Mouse (Mus musculus) forebrain, embryonic 13.5 days (tissue): ENCODE measurements around the gene Fgfbp3. TPM values are rescaled to one million over a fixed set of nuclear protein-coding genes. Genes with fewer than 3 reads are reported as not detected.

Experiments
- ATAC-seq: fragments of 200-750 bp; cut with Nextera tagmentation; 2 replicates; pipeline ENCODE4 v1.8.0; 2017
- H3K27ac ChIP-seq: fragments of 300-500 bp; sonication (generic); 2 replicates; pipeline ENCODE4 v1.5.1; 2015; ENCODE audit warnings: inconsistent platforms, mild to moderate bottlenecking, moderate library complexity
- H3K27me3 ChIP-seq: fragments of 300-500 bp; sonication (generic); 2 replicates; pipeline ENCODE4 v1.6.1; 2015; ENCODE audit warnings: mild to moderate bottlenecking, inconsistent platforms
- H3K36me3 ChIP-seq: fragments of 300-500 bp; sonication (generic); 2 replicates; pipeline ENCODE4 v1.6.1; 2015; ENCODE audit warnings: mild to moderate bottlenecking, inconsistent platforms; ENCODE audit not compliant: poor library complexity, severe bottlenecking
- H3K4me1 ChIP-seq: fragments of 300-500 bp; sonication (generic); 2 replicates; pipeline ENCODE4 v1.6.1; 2015; ENCODE audit warnings: inconsistent platforms
- H3K4me2 ChIP-seq: fragments of 300-500 bp; sonication (generic); 2 replicates; pipeline ENCODE4 v1.6.1; 2015; ENCODE audit warnings: inconsistent platforms, mild to moderate bottlenecking, moderate library complexity
- H3K4me3 ChIP-seq: fragments of 300-500 bp; sonication (generic); 2 replicates; pipeline ENCODE4 v1.5.1; 2015; ENCODE audit warnings: mild to moderate bottlenecking, inconsistent platforms
- H3K9ac ChIP-seq: fragments of 300-500 bp; sonication (generic); 2 replicates; pipeline ENCODE4 v1.6.1; 2015; ENCODE audit warnings: mild to moderate bottlenecking, inconsistent platforms
- H3K9me3 ChIP-seq: fragments of 300-500 bp; sonication (generic); replicated peaks from 2 replicates; pipeline ENCODE4 v1.6.1; 2016; ENCODE audit warnings: inconsistent platforms
- WGBS: fragments of 180-500 bp; shearing (Covaris S2); methylation state at CpG from one replicate; pipeline ENCODE4 v1.1.7; 2015; 5-methylcytosine and 5-hydroxymethylcytosine counted together
- polyA plus RNA-seq: library from polyadenylated mRNA; unstranded; fragments of >200 nt; fragmentation: Nextera tagmentation; extraction: Ambion mirVana; gene quantifications from 2 replicates; pipeline ENCODE4 v1.2.1, GENCODE M21; 2015

Fgfbp3 gene
- polyA plus RNA-seq, 1 experiment from 2014 or later = 26.2 TPM

DNA sequence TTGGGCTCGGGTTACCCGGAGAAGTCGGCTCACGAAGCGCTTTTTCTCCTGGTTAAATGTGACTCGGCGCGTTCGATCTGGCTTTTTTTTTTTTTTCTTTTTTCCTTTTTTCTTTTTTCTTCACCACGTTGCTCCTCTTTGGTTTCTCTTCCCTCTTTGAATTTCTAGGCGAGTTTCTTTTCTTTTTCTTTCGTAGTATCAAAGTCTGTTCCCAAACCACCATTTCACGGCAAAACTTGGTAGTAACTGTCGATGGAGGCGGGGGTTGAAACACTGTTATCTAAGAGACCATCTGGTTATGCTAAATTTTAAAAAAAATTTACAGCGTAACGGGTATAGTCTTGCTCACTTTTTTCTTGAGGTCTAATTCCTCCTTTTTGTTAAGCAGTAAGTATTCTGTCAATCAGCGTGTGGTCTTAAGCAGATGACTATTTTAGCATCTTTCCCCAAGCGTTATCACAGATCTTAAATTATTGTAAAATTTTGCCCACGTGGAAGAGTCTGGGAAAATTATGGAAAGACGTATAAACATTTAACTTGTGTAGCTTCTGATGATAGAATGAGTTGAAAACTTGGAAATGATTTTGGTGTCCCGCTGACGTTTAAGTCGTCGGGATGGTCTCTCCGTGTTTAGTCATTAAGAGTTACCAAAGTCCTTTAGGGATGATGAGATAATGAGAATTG, 7.3 kb upstream of the Fgfbp3 start:
- peaks cover 26% of the 10 kb centered on the region for H3K4me1 ChIP-seq
- H3K36me3 ChIP-seq = no peaks in the 10 kb centered on the region
- H3K4me3 ChIP-seq = peak overlapping the region; percentile 95
- under 1% methylated on average over 26 of the region's 26 CpGs for WGBS
- H3K27ac ChIP-seq = peak overlapping the region; percentile 88
- peak overlapping the region; percentile 89 for H3K9ac ChIP-seq
- peak overlapping the region; percentile 87 for H3K4me2 ChIP-seq
- no peaks in the 10 kb centered on the region for H3K27me3 ChIP-seq
- ATAC-seq = no peak
- no peaks in the 10 kb centered on the region for H3K9me3 ChIP-seq

DNA sequence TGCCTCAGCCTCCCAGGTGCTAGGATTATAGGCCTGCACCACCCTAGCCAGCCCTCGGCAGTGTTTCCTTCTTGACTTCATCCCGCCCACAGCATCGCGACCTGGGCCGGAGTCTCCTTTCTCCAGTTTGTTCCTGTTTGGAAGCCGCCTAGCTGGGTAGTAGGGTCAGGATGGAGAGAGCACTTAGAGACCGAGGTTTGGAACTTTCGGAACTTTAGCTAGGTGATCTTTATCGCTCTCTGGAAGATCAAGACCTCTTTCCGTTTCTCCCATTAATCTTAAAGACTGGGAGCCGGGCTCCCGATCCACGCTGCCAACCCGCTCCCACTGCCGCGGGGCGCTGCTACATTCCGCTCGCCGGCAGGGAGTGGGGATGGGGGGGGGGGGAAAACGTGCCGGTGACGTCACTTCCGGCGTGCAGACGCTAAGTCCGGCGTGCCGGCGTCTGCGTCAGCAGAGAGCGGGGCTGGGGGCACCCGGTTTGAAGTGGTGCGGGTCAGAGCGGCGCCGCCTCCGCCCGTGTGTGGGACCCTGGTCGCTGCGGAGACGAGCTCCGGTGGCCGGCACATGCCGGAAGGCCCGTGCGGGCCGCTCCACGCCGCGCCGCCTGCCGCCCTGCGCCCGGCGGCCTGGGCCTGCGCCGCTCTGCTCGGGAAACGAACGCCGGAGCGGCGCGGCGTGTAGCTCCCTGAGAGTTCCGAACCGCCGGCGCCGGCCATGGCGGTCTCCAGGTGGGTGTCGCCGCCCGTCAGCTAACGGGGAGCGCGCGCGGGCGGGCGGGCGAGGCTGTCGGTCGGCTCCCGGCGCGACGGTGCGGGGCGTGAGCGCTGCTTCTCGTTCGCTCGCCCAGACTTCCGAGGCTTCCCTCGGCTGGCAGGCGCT, 6.5 kb upstream of the Fgfbp3 start, which contains the start of gene Btaf1:
Gene Btaf1, plus strand, starts transcription at position 409 of the 882 bp plus-strand sequence.
- peak; percentile 98 for ATAC-seq
- WGBS = under 1% methylated on average over 98 of the region's 98 CpGs
- Histone ChIP-seq H3K4me3 (peak within 1 kb of the TSS; percentile 95), H3K9me3 (no peaks in the 10 kb centered on the region), H3K4me2 (peak within 1 kb of the TSS; percentile 87), H3K9ac (peak within 1 kb of the TSS; percentile 89), H3K27ac (peak within 1 kb of the TSS; percentile 88), H3K27me3 (no peaks in the 10 kb centered on the region), H3K36me3 (no peaks in the 10 kb centered on the region), H3K4me1 (peaks cover 26% of the 10 kb centered on the region)

DNA sequence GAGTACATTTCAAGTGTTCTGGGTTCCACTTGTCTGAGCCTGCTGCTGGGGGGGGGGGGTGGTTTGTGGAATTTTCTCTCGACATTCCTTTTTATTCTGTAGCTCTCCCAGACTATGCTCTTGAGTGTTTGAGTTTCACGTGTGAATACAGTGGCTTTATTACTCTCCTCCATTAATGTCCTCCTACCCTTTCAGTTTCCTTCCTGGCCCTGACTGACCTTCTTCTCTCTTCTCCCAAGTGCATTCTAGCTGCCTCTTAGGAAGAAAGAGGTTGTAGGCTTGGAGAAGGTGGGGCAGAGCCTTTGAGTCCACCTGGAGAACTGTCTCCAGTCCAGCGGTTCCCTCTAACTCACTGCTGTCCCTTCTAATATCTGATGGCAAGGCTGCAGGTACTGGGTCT, 3.5 kb upstream of the Fgfbp3 start:
- H3K4me3 ChIP-seq = no peak overlapping the region
- H3K4me1 ChIP-seq = peaks cover 29% of the 10 kb centered on the region
- no peaks in the 10 kb centered on the region for H3K36me3 ChIP-seq
- no peaks in the 10 kb centered on the region for H3K27me3 ChIP-seq
- H3K9me3 ChIP-seq = no peaks in the 10 kb centered on the region
- H3K9ac ChIP-seq = no peak overlapping the region
- 67% methylated on average over 3 of the region's 3 CpGs for WGBS
- no peak overlapping the region for H3K27ac ChIP-seq
- H3K4me2 ChIP-seq = no peak overlapping the region
- ATAC-seq = no peak

GRCm38 (mm10) chr19:36922015-36922414, 2.6 kb upstream of the Fgfbp3 start:
- H3K27ac ChIP-seq = no peak overlapping the region
- ATAC-seq = no peak
- H3K27me3 ChIP-seq = no peaks in the 10 kb centered on the region
- H3K9ac ChIP-seq = no peak overlapping the region
- WGBS = 37% methylated on average over 2 of the region's 2 CpGs
- no peak overlapping the region for H3K4me2 ChIP-seq
- H3K4me3 ChIP-seq = no peak overlapping the region
- no peaks in the 10 kb centered on the region for H3K9me3 ChIP-seq
- H3K36me3 ChIP-seq = no peaks in the 10 kb centered on the region
- H3K4me1 ChIP-seq = peaks cover 27% of the 10 kb centered on the region

GRCm38 (mm10) chr19:36918441-36919301, 744 bp downstream of the Fgfbp3 start:
- Histone ChIP-seq H3K27ac (peak overlapping the region; percentile 96), H3K27me3 (no peaks in the 10 kb centered on the region), H3K9me3 (no peaks in the 10 kb centered on the region), H3K9ac (peak overlapping the region; percentile 93), H3K4me3 (peak overlapping the region; percentile 93), H3K36me3 (no peaks in the 10 kb centered on the region), H3K4me1 (peaks cover 18% of the 10 kb centered on the region), H3K4me2 (peak overlapping the region; percentile 81)
- WGBS = under 1% methylated on average over 67 of the region's 85 CpGs
- peak; percentile 93 for ATAC-seq

GRCm38 (mm10) chr19:36916876-36917389, 2.5 kb downstream of the Fgfbp3 start:
- no peak overlapping the region for H3K9ac ChIP-seq
- H3K27me3 ChIP-seq = no peaks in the 10 kb centered on the region
- peaks cover 18% of the 10 kb centered on the region for H3K4me1 ChIP-seq
- H3K9me3 ChIP-seq = no peaks in the 10 kb centered on the region
- WGBS = 83% methylated on average over 1 of the region's 1 CpGs
- peak overlapping the region; percentile 43 for H3K4me2 ChIP-seq
- H3K36me3 ChIP-seq = no peaks in the 10 kb centered on the region
- no peak overlapping the region for H3K27ac ChIP-seq
- ATAC-seq = no peak
- peak overlapping the region; percentile 6; the same call in 1 of the 2 replicates for H3K4me3 ChIP-seq

- no peaks in the 10 kb centered on the region for H3K27me3 ChIP-seq
- H3K36me3 ChIP-seq = no peaks in the 10 kb centered on the region
- H3K9me3 ChIP-seq = no peaks in the 10 kb centered on the region
- no peak overlapping the region for H3K9ac ChIP-seq
- no peak overlapping the region for H3K27ac ChIP-seq
- 83% methylated on average over 4 of the region's 4 CpGs for WGBS
- ATAC-seq = no peak
- no peak overlapping the region for H3K4me2 ChIP-seq
- H3K4me1 ChIP-seq = peaks cover 18% of the 10 kb centered on the region
- no peak overlapping the region for H3K4me3 ChIP-seq
Observed at GRCm38 (mm10) chr19:36916206-36916605, 3.2 kb downstream of the Fgfbp3 start.

DNA sequence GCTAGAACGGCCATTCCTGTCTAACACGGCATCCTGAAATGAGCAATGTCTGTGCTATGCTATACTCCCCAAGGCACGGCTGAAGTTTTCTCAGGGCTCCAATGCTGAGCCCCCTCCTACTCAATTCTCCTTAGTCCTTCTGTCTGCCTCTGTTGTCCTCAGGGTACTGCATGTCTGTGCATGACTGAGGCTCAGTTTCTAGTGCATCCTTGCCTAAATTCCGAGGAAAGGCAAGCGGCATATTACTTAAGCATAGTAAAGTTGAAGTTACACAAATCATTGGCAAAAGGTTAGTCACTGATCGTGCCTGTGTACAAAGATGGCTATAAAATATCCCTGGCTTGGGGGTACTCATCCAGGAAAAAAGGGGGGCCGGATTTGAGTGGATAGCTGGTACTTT, 6.4 kb downstream of the Fgfbp3 start:
- no peak overlapping the region for H3K9ac ChIP-seq
- no peaks in the 10 kb centered on the region for H3K9me3 ChIP-seq
- H3K4me1 ChIP-seq = peaks cover 21% of the 10 kb centered on the region
- no peak for ATAC-seq
- H3K27ac ChIP-seq = no peak overlapping the region
- WGBS = 80% methylated on average over 7 of the region's 7 CpGs
- no peak overlapping the region for H3K4me3 ChIP-seq
- no peak overlapping the region for H3K4me2 ChIP-seq
- no peaks in the 10 kb centered on the region for H3K36me3 ChIP-seq
- no peaks in the 10 kb centered on the region for H3K27me3 ChIP-seq

DNA sequence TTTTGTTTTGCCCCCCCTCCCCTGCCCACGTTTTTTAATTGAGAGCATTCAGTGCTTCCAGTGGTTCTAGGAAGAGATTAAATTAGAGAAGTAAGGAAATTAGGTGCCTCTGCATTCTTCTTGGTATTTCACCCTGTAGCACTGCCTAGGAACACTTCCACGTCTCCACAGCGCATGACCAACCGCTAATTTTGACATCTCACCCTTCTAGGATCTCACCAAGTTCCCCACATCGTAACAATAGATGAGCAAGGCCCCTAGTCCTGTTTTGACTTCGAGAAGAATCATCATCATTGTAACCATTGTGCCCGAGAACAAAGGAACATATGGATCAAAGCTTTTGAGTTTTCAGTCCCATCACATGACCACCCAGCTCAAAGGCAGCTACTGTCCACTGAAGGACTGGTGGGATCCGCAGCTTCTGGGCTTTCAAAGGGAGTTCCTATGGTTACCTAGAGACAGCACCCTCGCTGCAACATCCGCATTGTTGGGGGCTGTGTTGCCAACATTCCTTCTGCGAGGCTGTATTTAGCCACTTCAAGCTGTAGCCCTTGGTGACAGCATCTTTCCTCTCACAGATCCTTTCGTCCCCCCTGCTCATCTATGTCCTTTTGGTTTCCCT, 8.9 kb downstream of the Fgfbp3 start:
- no peak overlapping the region for H3K9ac ChIP-seq
- H3K4me3 ChIP-seq = no peak overlapping the region
- H3K9me3 ChIP-seq = no peaks in the 10 kb centered on the region
- H3K27ac ChIP-seq = no peak overlapping the region; the same call in none of the 2 replicates
- ATAC-seq = peak; percentile 65
- no peak overlapping the region for H3K4me2 ChIP-seq
- H3K36me3 ChIP-seq = no peaks in the 10 kb centered on the region
- H3K27me3 ChIP-seq = no peaks in the 10 kb centered on the region
- WGBS = 15% methylated on average over 12 of the region's 12 CpGs
- peaks cover 11% of the 10 kb centered on the region for H3K4me1 ChIP-seq

DNA sequence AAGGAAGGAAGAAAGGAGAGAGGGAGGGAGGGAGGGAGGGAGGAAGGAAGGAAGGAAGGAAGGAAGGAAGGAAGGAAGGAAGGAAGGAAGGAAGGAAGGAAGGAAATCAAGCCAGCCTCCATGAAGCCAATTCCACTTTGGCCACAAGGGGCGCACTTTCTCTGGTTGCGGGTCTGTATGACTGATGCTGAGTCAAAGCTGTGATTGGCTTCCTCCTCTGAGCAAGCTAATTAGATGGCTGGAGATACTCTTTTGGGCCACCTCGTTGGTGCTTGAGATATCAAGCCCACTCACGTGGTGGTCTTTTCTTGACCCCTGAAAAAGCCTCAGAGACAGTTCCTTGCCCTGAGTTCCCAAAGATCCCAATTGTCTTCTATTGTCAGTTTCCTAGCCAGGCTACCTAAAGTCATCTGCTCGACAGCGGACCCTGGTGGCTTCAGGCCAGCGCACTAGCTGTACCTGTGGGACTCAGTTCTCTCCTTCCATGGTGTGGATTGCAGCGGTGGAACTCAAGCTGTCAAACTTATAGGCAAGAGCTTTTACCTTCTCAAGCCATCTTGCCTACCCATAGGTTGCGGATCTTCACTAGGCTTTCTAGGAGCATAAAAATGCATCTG, 9.6 kb downstream of the Fgfbp3 start:
- Histone ChIP-seq H3K9ac (no peak overlapping the region), H3K4me3 (no peak overlapping the region), H3K4me2 (no peak overlapping the region), H3K9me3 (no peaks in the 10 kb centered on the region), H3K4me1 (peaks cover 11% of the 10 kb centered on the region), H3K27ac (no peak overlapping the region), H3K36me3 (no peaks in the 10 kb centered on the region), H3K27me3 (no peaks in the 10 kb centered on the region)
- WGBS = 26% methylated on average over 9 of the region's 9 CpGs
- 0 out of 2 replicates have a peak, but pooled peaks have one; percentile 20 for ATAC-seq

GRCm38 (mm10) chr19:36909150-36909549, 10.3 kb downstream of the Fgfbp3 start:
- H3K4me2 ChIP-seq = no peak overlapping the region
- H3K4me1 ChIP-seq = peaks cover 16% of the 10 kb centered on the region
- no peak overlapping the region for H3K4me3 ChIP-seq
- no peak overlapping the region for H3K9ac ChIP-seq
- no peaks in the 10 kb centered on the region for H3K27me3 ChIP-seq
- ATAC-seq = no peak
- no peaks in the 10 kb centered on the region for H3K9me3 ChIP-seq
- H3K27ac ChIP-seq = no peak overlapping the region
- WGBS = 86% methylated on average over 3 of the region's 3 CpGs
- H3K36me3 ChIP-seq = no peaks in the 10 kb centered on the region
